Mouse (Mus musculus) limb, embryonic 11.5 days (tissue): ENCODE results near the gene Cggbp1. TPM values are rescaled to one million over a fixed set of nuclear protein-coding genes. Genes with fewer than 3 reads are reported as not detected.

ENCODE experiments used
- ATAC-seq: fragments of 200-750 bp; cut with Nextera tagmentation; 2 replicates; pipeline ENCODE4 v1.8.0; 2017; ENCODE audit warnings: low read depth; ENCODE audit not compliant: insufficient number of reproducible peaks, low FRiP score, low TSS enrichment
- DNase-seq: peaks from one replicate; pipeline ENCODE4 v3.0.0-alpha.2; 2015; ENCODE audit warnings: low spot score
- H3K27ac ChIP-seq: fragments of 300-500 bp; sonication (generic); replicated peaks from 2 replicates; pipeline ENCODE4 v1.5.1; 2014; ENCODE audit warnings: low read depth, mild to moderate bottlenecking, low read length
- H3K27me3 ChIP-seq: fragments of 300-500 bp; sonication (generic); 2 replicates; pipeline ENCODE4 v1.6.1; 2014; ENCODE audit warnings: mild to moderate bottlenecking, low read length, mixed read lengths; ENCODE audit not compliant: control insufficient read depth, insufficient read depth
- H3K36me3 ChIP-seq: fragments of 300-500 bp; sonication (generic); 2 replicates; pipeline ENCODE4 v1.6.1; 2014; ENCODE audit warnings: mild to moderate bottlenecking, low read length, moderate library complexity, mixed read lengths; ENCODE audit not compliant: control insufficient read depth, insufficient read depth
- H3K4me1 ChIP-seq: fragments of 300-500 bp; sonication (generic); 2 replicates; pipeline ENCODE4 v1.6.1; 2014; ENCODE audit warnings: low read length, mixed read lengths; ENCODE audit not compliant: control insufficient read depth, insufficient read depth
- H3K4me2 ChIP-seq: fragments of 300-500 bp; sonication (generic); 2 replicates; pipeline ENCODE4 v1.6.1; 2014; ENCODE audit warnings: low read depth, mild to moderate bottlenecking, moderate library complexity; ENCODE audit not compliant: severe bottlenecking
- H3K4me3 ChIP-seq: fragments of 300-500 bp; sonication (generic); 2 replicates; pipeline ENCODE4 v1.5.1; 2014; ENCODE audit warnings: low read depth, low read length
- H3K9ac ChIP-seq: fragments of 300-500 bp; sonication (generic); 2 replicates; pipeline ENCODE4 v1.6.1; 2014; ENCODE audit warnings: mild to moderate bottlenecking, low read length
- H3K9me3 ChIP-seq: fragments of 300-500 bp; sonication (generic); 2 replicates; pipeline ENCODE4 v1.6.1; 2016; ENCODE audit warnings: low read length; ENCODE audit not compliant: control insufficient read depth
- WGBS: fragments of 180-500 bp; shearing (Covaris S2); extraction: QIAGEN DNeasy Blood & Tissue Kit; methylation state at CpG from one replicate; pipeline ENCODE4 v1.1.7; 2014; 5-methylcytosine and 5-hydroxymethylcytosine counted together
- polyA plus RNA-seq: library from polyadenylated mRNA; unstranded; fragments of >200 nt; fragmentation: Nextera tagmentation; extraction: Ambion mirVana; gene quantifications from 2 replicates; pipeline ENCODE4 v1.2.1, GENCODE M21; 2014

The Cggbp1 gene
- polyA plus RNA-seq, 1 experiment from 2014 or later: 119 TPM

- H3K36me3 ChIP-seq: no peaks in the 10 kb centered on the region
- DNase-seq (no peak), ATAC-seq (no peak)
- H3K9me3 ChIP-seq: no peaks in the 10 kb centered on the region
- no peak overlapping the region for H3K27ac ChIP-seq
- no peak overlapping the region for H3K4me2 ChIP-seq
- H3K4me1 ChIP-seq: peaks cover 2% of the 10 kb centered on the region; the same call in 1 of the 2 replicates
- 43% methylated on average over 4 of the region's 4 CpGs for WGBS
- H3K9ac ChIP-seq: no peak overlapping the region
- H3K27me3 ChIP-seq: no peaks in the 10 kb centered on the region
- no peak overlapping the region for H3K4me3 ChIP-seq
Measured at GRCm38 (mm10) chr16:64885547-64885946, 33.8 kb downstream of the Cggbp1 start.

- Histone ChIP-seq H3K9me3 (no peaks in the 10 kb centered on the region), H3K9ac (no peak overlapping the region), H3K36me3 (no peaks in the 10 kb centered on the region), H3K27me3 (no peaks in the 10 kb centered on the region), H3K4me1 (peaks cover under 1% of the 10 kb centered on the region; the same call in 1 of the 2 replicates), H3K27ac (no peak overlapping the region), H3K4me2 (no peak overlapping the region), H3K4me3 (no peak overlapping the region)
- WGBS: 94% methylated on average over 3 of the region's 3 CpGs
- ATAC-seq (no peak), DNase-seq (no peak)
Measured at GRCm38 (mm10) chr16:64889496-64889895, 37.7 kb downstream of the Cggbp1 start.

GRCm38 (mm10) chr16:64899084-64899483 lies 47.3 kb downstream of the Cggbp1 start:
- ATAC-seq: no peak
- Histone ChIP-seq H3K27me3 (no peaks in the 10 kb centered on the region), H3K36me3 (no peaks in the 10 kb centered on the region), H3K27ac (no peak overlapping the region), H3K4me2 (no peak overlapping the region), H3K4me1 (no peaks in the 10 kb centered on the region), H3K9me3 (no peaks in the 10 kb centered on the region), H3K4me3 (no peak overlapping the region), H3K9ac (no peak overlapping the region)
- 68% methylated on average over 2 of the region's 2 CpGs for WGBS
- DNase-seq: no peak

GRCm38 (mm10) chr16:64903328-64903727 lies 51.5 kb downstream of the Cggbp1 start:
- Histone ChIP-seq H3K4me3 (no peak overlapping the region), H3K27ac (no peak overlapping the region), H3K4me1 (no peaks in the 10 kb centered on the region), H3K9ac (no peak overlapping the region), H3K27me3 (no peaks in the 10 kb centered on the region), H3K4me2 (no peak overlapping the region), H3K36me3 (no peaks in the 10 kb centered on the region), H3K9me3 (no peaks in the 10 kb centered on the region)
- ATAC-seq (no peak), DNase-seq (no peak)
- 68% methylated on average over 2 of the region's 2 CpGs for WGBS

- no peaks in the 10 kb centered on the region for H3K9me3 ChIP-seq
- no peaks in the 10 kb centered on the region for H3K36me3 ChIP-seq
- H3K9ac ChIP-seq: no peak overlapping the region
- H3K4me3 ChIP-seq: no peak overlapping the region
- WGBS: 32% methylated on average over 3 of the region's 3 CpGs
- no peaks in the 10 kb centered on the region for H3K4me1 ChIP-seq
- DNase-seq (no peak), ATAC-seq (no peak)
- H3K27me3 ChIP-seq: no peaks in the 10 kb centered on the region
- H3K27ac ChIP-seq: no peak overlapping the region
- no peak overlapping the region for H3K4me2 ChIP-seq
Measured at GRCm38 (mm10) chr16:64907112-64907511, 55.3 kb downstream of the Cggbp1 start.

- H3K4me2 ChIP-seq: no peak overlapping the region
- ATAC-seq (no peak; the same call in 1 of the 2 replicates), DNase-seq (no peak)
- H3K36me3 ChIP-seq: no peaks in the 10 kb centered on the region
- no peaks in the 10 kb centered on the region for H3K9me3 ChIP-seq
- 68% methylated on average over 10 of the region's 10 CpGs for WGBS
- H3K27ac ChIP-seq: no peak overlapping the region
- H3K27me3 ChIP-seq: no peaks in the 10 kb centered on the region
- no peaks in the 10 kb centered on the region for H3K4me1 ChIP-seq
- H3K4me3 ChIP-seq: no peak overlapping the region
- no peak overlapping the region for H3K9ac ChIP-seq
Measured at GRCm38 (mm10) chr16:64908747-64909146, 57.0 kb downstream of the Cggbp1 start.

Other genes with a start within 250 kb of the Cggbp1 start
- not detected in 2 replicates for gene Csnka2ip, start 249.6 kb upstream of the Cggbp1 start, polyA plus RNA-seq
- gene 4930453N24Rik, start 80.8 kb upstream of the Cggbp1 start, polyA plus RNA-seq: 29.1 and 32.3 TPM in 2 replicates
- gene Zfp654, start 344 bp upstream of the Cggbp1 start, polyA plus RNA-seq: 7.9 and 9.4 TPM in 2 replicates